Mouse (Mus musculus) stomach, postnatal 0 days (tissue): ENCODE measurements at regions not wholly inside any gene's neighbourhood (a gene's known extent, or its start where the extent isn't known, plus 50 kb on each side); places are given as distances from the start of the nearest gene placed in this dataset.

Experiments used
- CTCF ChIP-seq: IDR thresholded peaks from 2 replicates; pipeline ENCODE4 v1.5.1; 2016; ENCODE audit warnings: antibody characterized with exemption, low read depth, mild to moderate bottlenecking, moderate library complexity
- EP300 ChIP-seq: optimal IDR thresholded peaks from 2 replicates; pipeline ENCODE3; 2016; ENCODE audit warnings: antibody characterized with exemption

DNA sequence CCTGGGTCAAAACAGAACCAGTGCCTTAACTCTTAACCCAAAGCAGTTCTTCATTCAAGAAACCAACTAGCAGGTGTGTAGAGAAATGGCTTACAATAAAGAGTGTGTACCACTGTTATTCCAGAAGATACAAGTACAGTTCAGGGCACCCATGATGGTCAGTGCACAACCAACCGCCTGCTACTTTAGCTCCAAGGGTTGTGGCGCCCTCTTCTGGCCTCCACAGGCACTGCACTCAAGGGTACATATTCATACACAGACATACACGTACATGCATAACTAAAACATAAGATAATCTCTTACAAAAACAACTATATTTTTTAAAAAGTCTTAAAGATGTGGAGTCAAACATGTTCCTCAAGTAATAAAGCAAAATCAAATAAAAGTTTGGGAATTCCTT is 65.9 kb upstream of the Peli2 start:
- peak; percentile 53 for TF ChIP-seq CTCF
- TF ChIP-seq EP300 = no peak
